Mouse (Mus musculus) kidney, postnatal 0 days (tissue): ENCODE measurements around the gene Leprot. TPM values are rescaled to one million over a fixed set of nuclear protein-coding genes. Genes with fewer than 3 reads are reported as not detected.

ENCODE experiments used
- ATAC-seq: fragments of 200-750 bp; cut with Nextera tagmentation; replicated peaks from 2 replicates; pipeline ENCODE4 v1.8.0; 2017; ENCODE audit warnings: low read depth, moderate number of reproducible peaks, moderate TSS enrichment, moderate library complexity; ENCODE audit not compliant: low FRiP score
- DNase-seq: peaks from one replicate; pipeline ENCODE4 v3.0.0-alpha.2; 2016; ENCODE audit warnings: low spot score
- H3K27ac ChIP-seq: fragments of 300-500 bp; sonication (generic); 2 replicates; pipeline ENCODE4 v1.5.1; 2014; ENCODE audit warnings: mild to moderate bottlenecking
- H3K27me3 ChIP-seq: fragments of 300-500 bp; sonication (generic); 2 replicates; pipeline ENCODE4 v1.6.1; 2014; ENCODE audit warnings: low read length, mixed read lengths; ENCODE audit not compliant: insufficient read depth
- H3K36me3 ChIP-seq: fragments of 300-500 bp; sonication (generic); 2 replicates; pipeline ENCODE4 v1.6.1; 2014; ENCODE audit warnings: low read length, mixed read lengths; ENCODE audit not compliant: insufficient read depth
- H3K4me1 ChIP-seq: fragments of 300-500 bp; sonication (generic); replicated peaks from 2 replicates; pipeline ENCODE4 v1.6.1; 2014; ENCODE audit warnings: antibody characterized with exemption, low read length, mixed read lengths; ENCODE audit not compliant: insufficient read depth
- H3K4me2 ChIP-seq: fragments of 300-500 bp; sonication (generic); 2 replicates; pipeline ENCODE4 v1.6.1; 2014; ENCODE audit warnings: mild to moderate bottlenecking, low read length, moderate library complexity, mixed read lengths
- H3K4me3 ChIP-seq: fragments of 300-500 bp; sonication (generic); replicated peaks from 2 replicates; pipeline ENCODE4 v1.5.1; 2014; ENCODE audit warnings: low read depth, low read length
- H3K9ac ChIP-seq: fragments of 300-500 bp; sonication (generic); 2 replicates; pipeline ENCODE4 v1.6.1; 2014; ENCODE audit warnings: low read depth, low read length
- H3K9me3 ChIP-seq: fragments of 300-500 bp; sonication (generic); replicated peaks from 2 replicates; pipeline ENCODE4 v1.6.1; 2016; ENCODE audit warnings: low read length, inconsistent platforms, mixed read lengths
- CTCF ChIP-seq: IDR thresholded peaks from 2 replicates; pipeline ENCODE4 v1.5.1; 2016; ENCODE audit warnings: antibody characterized with exemption, low read depth, mild to moderate bottlenecking, moderate library complexity
- WGBS: fragments of 180-500 bp; shearing (Covaris S2); extraction: QIAGEN DNeasy Blood & Tissue Kit; methylation state at CpG from one replicate; pipeline ENCODE4 v1.1.7; 2014; 5-methylcytosine and 5-hydroxymethylcytosine counted together
- polyA plus RNA-seq: library from polyadenylated mRNA; unstranded; fragments of >200 nt; fragmentation: Nextera tagmentation; extraction: Ambion mirVana; gene quantifications from 2 replicates; pipeline ENCODE4 v1.2.1, GENCODE M21; 2015

Gene Leprot
- polyA plus RNA-seq, 1 experiment from 2014 or later: 113 TPM

DNA sequence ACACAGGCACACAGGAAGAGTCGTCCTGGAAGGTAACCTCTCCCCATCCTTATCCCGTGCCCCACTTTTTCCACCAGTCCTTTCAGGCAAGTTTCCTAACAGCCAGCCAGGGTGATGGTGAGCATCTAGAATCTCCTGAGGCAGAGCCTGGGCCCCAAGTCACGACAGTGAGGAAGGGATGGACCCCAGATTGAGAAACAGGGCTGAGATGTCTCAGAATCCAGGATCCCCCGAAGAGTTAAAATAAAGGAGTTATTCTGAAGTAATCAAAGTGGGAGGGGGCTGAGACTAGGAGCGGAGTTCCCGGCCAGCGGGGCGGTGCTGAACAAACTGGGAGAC lies 692 bp upstream of the Leprot start:
- TF ChIP-seq CTCF: no peak
- Histone ChIP-seq H3K9ac (peak overlapping the region; percentile 45), H3K36me3 (no peaks in the 10 kb centered on the region), H3K27me3 (no peaks in the 10 kb centered on the region), H3K4me2 (peak overlapping the region; percentile 54), H3K27ac (0 out of 2 replicates have a peak overlapping the region, but pooled peaks have one; percentile 5), H3K9me3 (no peaks in the 10 kb centered on the region), H3K4me3 (peak overlapping the region; percentile 45), H3K4me1 (0 out of 2 replicates have a peak, but pooled peaks cover 10% of the 10 kb centered on the region)
- ATAC-seq (no peak; the same call in 1 of the 2 replicates), DNase-seq (no peak)
- 2% methylated on average over 8 of the region's 8 CpGs for WGBS

DNA sequence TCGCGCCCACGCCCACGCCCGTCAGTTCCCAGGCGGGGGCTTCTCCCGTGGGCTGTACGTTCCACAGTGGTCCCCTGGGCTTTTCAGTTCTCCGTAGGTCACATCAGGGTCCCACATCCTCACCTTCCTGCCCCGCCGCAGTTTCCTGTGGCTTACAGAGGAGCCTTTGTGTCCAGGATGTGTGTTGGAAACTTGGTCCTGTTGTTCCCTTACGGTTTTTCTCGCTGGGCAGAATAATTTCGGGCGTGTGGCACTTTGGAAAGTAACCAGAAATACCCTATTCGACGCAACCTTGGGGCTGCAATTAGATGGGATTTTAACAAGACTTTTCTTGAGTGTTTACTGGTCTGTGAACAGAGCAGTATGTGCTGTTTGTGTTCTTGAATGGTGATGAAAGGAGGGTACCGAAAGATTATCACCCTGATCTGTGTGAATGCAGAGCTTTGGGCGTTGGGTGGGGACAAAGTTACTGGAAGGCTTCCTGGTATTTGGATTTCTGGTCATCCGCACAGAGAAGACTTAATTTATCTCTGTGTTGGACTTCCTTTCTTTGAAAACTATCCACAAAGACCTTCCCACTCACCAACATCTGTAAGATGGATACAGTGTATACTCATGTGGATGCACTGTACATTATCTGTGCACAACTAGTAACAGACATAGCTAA lies 591 bp downstream of the Leprot start:
- Histone ChIP-seq H3K9me3 (no peaks in the 10 kb centered on the region), H3K4me1 (0 out of 2 replicates have a peak, but pooled peaks cover 10% of the 10 kb centered on the region), H3K4me2 (peak overlapping the region; percentile 61), H3K27me3 (no peaks in the 10 kb centered on the region), H3K9ac (peak overlapping the region; percentile 91), H3K36me3 (no peaks in the 10 kb centered on the region), H3K4me3 (peak overlapping the region; percentile 80), H3K27ac (peak overlapping the region; percentile 96)
- TF ChIP-seq CTCF: no peak
- WGBS: under 1% methylated on average over 20 of the region's 20 CpGs
- ATAC-seq (no peak), DNase-seq (peak; percentile 60)

DNA sequence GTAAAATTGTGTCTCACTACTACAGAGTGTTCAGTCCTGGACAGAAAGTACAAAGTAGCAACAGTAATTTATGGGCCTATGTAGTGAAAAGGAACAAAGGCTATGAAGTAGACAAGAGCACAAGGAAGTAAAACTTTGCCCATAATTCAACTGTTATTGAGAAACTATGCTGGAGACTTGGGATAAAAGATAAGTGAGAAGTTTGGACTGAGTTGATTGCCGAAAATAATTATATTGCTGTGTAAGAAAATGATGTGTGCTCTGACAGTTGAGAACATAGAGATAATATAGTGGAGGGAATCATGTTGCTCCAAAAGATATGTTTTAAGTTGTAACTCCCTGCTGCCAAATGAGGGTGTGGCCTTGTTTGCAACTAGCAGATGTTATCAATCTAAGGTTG lies 1.2 kb downstream of the Leprot start:
- ATAC-seq (no peak), DNase-seq (peak; percentile 52)
- Histone ChIP-seq H3K9ac (peak overlapping the region; percentile 91; the same call in 1 of the 2 replicates), H3K36me3 (no peaks in the 10 kb centered on the region), H3K27me3 (no peaks in the 10 kb centered on the region), H3K9me3 (no peaks in the 10 kb centered on the region), H3K27ac (peak overlapping the region; percentile 96), H3K4me2 (peak overlapping the region; percentile 61), H3K4me3 (peak overlapping the region; percentile 80; the same call in 1 of the 2 replicates), H3K4me1 (0 out of 2 replicates have a peak, but pooled peaks cover 10% of the 10 kb centered on the region)
- 54% methylated on average over 1 of the region's 1 CpGs for WGBS
- no peak for TF ChIP-seq CTCF

DNA sequence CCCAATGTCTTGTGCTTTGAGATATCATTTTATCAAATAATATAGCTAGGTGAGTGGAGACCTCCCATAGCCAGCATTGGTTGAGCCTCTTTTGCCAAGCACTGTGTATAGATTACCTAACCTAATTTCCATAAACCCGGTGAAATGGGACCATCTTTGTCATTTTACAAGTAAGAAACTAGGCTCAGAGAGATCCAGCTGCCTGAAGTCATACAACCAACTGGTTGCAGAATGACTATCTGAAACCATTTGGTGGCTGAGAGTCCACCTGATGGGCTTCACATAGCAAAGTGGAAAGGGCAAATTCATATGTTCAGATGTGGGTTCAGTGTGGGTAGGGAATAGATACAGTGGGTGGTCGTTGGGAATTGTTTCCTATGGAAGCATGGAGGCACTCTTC lies 3.4 kb downstream of the Leprot start:
- Histone ChIP-seq H3K27me3 (no peaks in the 10 kb centered on the region), H3K9ac (no peak overlapping the region), H3K4me1 (0 out of 2 replicates have a peak, but pooled peaks cover 10% of the 10 kb centered on the region), H3K36me3 (no peaks in the 10 kb centered on the region), H3K27ac (no peak overlapping the region), H3K9me3 (no peaks in the 10 kb centered on the region), H3K4me2 (no peak overlapping the region), H3K4me3 (no peak overlapping the region)
- no peak for TF ChIP-seq CTCF
- ATAC-seq (no peak), DNase-seq (no peak)
- WGBS: 93% methylated on average over 2 of the region's 2 CpGs

DNA sequence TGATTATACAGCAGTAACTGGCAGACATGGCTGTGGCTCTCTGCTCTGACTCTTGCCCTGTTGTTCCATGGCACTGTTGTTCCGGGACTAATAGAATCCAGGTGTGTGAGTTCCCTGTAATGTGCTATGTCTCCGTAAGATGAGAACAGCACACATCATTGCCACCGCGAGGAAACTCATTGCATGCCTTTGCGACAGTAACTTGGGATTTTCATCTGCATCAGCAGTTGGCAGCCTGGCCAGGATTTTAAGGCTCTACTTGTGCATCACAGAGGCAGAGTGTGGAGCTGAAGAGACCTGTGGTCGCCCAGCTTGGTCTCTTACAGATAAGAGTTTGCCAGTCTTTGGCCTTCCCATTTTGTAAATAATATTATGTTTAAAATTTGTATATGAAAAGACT lies 6.7 kb downstream of the Leprot start:
- Histone ChIP-seq H3K27me3 (no peaks in the 10 kb centered on the region), H3K9me3 (no peaks in the 10 kb centered on the region), H3K4me1 (0 out of 2 replicates have a peak, but pooled peaks cover 5% of the 10 kb centered on the region), H3K27ac (no peak overlapping the region), H3K4me2 (no peak overlapping the region), H3K4me3 (no peak overlapping the region), H3K36me3 (0 out of 2 replicates have a peak, but pooled peaks cover 4% of the 10 kb centered on the region), H3K9ac (no peak overlapping the region)
- ATAC-seq (no peak), DNase-seq (no peak)
- WGBS: 79% methylated on average over 6 of the region's 6 CpGs
- no peak for TF ChIP-seq CTCF

DNA sequence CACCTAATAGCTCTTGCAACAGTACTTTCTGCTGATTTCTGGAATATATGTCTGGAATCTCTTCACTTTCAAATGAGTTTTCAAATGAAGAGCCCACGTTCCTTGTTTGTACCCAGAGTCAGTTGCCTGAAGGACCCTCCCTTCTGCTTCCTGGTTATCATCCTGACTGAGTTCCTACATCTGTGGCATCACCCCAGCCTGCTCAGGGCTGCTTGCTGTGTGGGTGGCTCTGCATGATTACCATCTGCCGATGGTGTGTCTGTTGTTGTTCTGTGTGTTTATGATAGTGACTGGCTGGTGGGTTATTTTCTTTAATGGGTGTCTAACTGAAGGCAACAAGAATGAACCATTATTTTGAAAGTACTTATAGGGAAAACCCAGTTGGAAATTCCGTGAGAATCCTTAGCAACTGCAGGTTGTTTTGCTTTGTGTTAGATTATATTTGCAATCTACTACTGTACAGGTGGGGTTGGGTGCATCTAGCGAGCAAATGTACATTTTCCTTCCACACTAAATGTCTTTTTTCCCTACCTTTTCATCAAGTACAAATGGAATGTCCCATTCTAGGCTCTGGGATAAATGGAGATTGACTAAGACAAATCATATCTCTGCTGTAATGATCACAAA lies 7.4 kb downstream of the Leprot start:
- H3K27ac ChIP-seq: no peak overlapping the region
- H3K36me3 ChIP-seq: 0 out of 2 replicates have a peak, but pooled peaks cover 9% of the 10 kb centered on the region
- DNase-seq: no peak
- no peak for TF ChIP-seq CTCF
- H3K4me1 ChIP-seq: no peaks in the 10 kb centered on the region
- H3K9me3 ChIP-seq: no peaks in the 10 kb centered on the region
- no peak overlapping the region for H3K4me3 ChIP-seq
- H3K4me2 ChIP-seq: no peak overlapping the region
- H3K27me3 ChIP-seq: no peaks in the 10 kb centered on the region
- no peak overlapping the region for H3K9ac ChIP-seq
- 83% methylated on average over 4 of the region's 4 CpGs for WGBS
- ATAC-seq: no peak
